Mouse (Mus musculus): ENCODE results near the gene P3h1.

GRCm38 (mm10) chr4:119291921-119292320 is 59.2 kb downstream of the P3h1 start:
- TF ChIP-seq CTCF (IDR thresholded peaks at IDR 0.05; ENCODE audit: insufficient read depth, low read depth, low read length): no peak
- no peak for TF ChIP-seq POLR2A (IDR thresholded peaks at IDR 0.05; ENCODE audit: insufficient read depth, low read depth, low read length)

Measured in olfactory bulb, adult 2 months (tissue).